Mouse (Mus musculus) myocyte (in vitro differentiated cells): ENCODE measurements around the gene Eva1c. TPM values are rescaled to one million over a fixed set of nuclear protein-coding genes. Genes with fewer than 3 reads are reported as not detected.

Source experiments
- H3K27me3 ChIP-seq: one replicate; pipeline ENCODE4 v1.6.1; 2011; ENCODE audit not compliant: control insufficient read depth, insufficient read depth, insufficient read length
- H3K36me3 ChIP-seq: one replicate; pipeline ENCODE4 v1.6.1; 2011; ENCODE audit not compliant: control insufficient read depth, insufficient read depth
- H3K4me2 ChIP-seq: one replicate; pipeline ENCODE4 v1.6.1; 2011; ENCODE audit warnings: low read depth, control low read depth
- H3K4me3 ChIP-seq: one replicate; pipeline ENCODE4 v1.5.1; 2011; ENCODE audit warnings: mild to moderate bottlenecking, control low read depth, moderate library complexity
- H3K79me2 ChIP-seq: one replicate; pipeline ENCODE4 v1.6.1; 2011; ENCODE audit not compliant: control insufficient read depth, insufficient read depth
- H3ac ChIP-seq: one replicate; pipeline ENCODE4 v1.6.1; 2011; ENCODE audit not compliant: control insufficient read depth, insufficient read length
- CEBPB ChIP-seq: IDR thresholded peaks from 2 replicates; pipeline ENCODE4 v1.6.1; 2011; ENCODE audit warnings: mild to moderate bottlenecking, moderate library complexity; ENCODE audit not compliant: poor library complexity, insufficient read depth, severe bottlenecking
- E2F4 ChIP-seq: IDR thresholded peaks from one replicate; pipeline ENCODE4 v1.6.1; 2011; ENCODE audit warnings: mild to moderate bottlenecking, control low read depth, moderate library complexity; ENCODE audit not compliant: insufficient read depth
- MAX ChIP-seq: IDR thresholded peaks from one replicate; pipeline ENCODE4 v1.6.1; 2011; ENCODE audit warnings: low read depth, mild to moderate bottlenecking, control low read depth
- MYOD1 ChIP-seq, 3 experiments: IDR thresholded peaks; one replicate each; pipeline ENCODE4 v1.6.1; 2011; ENCODE audit warnings: control low read depth in 2 of 3, low read depth in 2 of 3, mild to moderate bottlenecking in 2 of 3, moderate library complexity in 1 of 3; ENCODE audit not compliant: insufficient read length in 2 of 3, control insufficient read depth in 1 of 3
- MYOG ChIP-seq, 3 experiments: IDR thresholded peaks; one replicate each; pipeline ENCODE4 v1.6.1; 2011; ENCODE audit warnings: control low read depth in 2 of 3, low read depth in 2 of 3, mild to moderate bottlenecking in 2 of 3; ENCODE audit not compliant: insufficient read length in 2 of 3, control insufficient read depth in 1 of 3, insufficient read depth in 1 of 3
- POLR2A ChIP-seq: IDR thresholded peaks from one replicate; pipeline ENCODE4 v1.6.1; 2011; ENCODE audit warnings: low read depth, mild to moderate bottlenecking, control low read depth, moderate library complexity; ENCODE audit not compliant: insufficient read length
- POLR2AphosphoS2 ChIP-seq: IDR thresholded peaks from one replicate; pipeline ENCODE4 v1.6.1; 2011; ENCODE audit warnings: low read depth, control low read depth; ENCODE audit not compliant: insufficient read length
- REST ChIP-seq: IDR thresholded peaks from one replicate; pipeline ENCODE4 v1.6.1; 2011; ENCODE audit warnings: mild to moderate bottlenecking, control low read depth, moderate library complexity; ENCODE audit not compliant: insufficient read depth, insufficient read length
- SRF ChIP-seq: IDR thresholded peaks from one replicate; pipeline ENCODE4 v1.6.1; 2011; ENCODE audit warnings: low read depth; ENCODE audit not compliant: control insufficient read depth, insufficient read length
- TCF12 ChIP-seq: IDR thresholded peaks from one replicate; pipeline ENCODE4 v1.6.1; 2011; ENCODE audit warnings: mild to moderate bottlenecking, control low read depth; ENCODE audit not compliant: poor library complexity, insufficient read depth, severe bottlenecking
- TCF3 ChIP-seq: IDR thresholded peaks from one replicate; pipeline ENCODE4 v1.6.1; 2011; ENCODE audit warnings: low read depth, control low read depth; ENCODE audit not compliant: insufficient read length
- USF1 ChIP-seq: IDR thresholded peaks from one replicate; pipeline ENCODE4 v1.6.1; 2011; ENCODE audit warnings: low read depth, mild to moderate bottlenecking, control low read depth, moderate library complexity
- polyA plus RNA-seq: library from polyadenylated mRNA; unstranded; fragments of >200 nt; fragmentation: generic; extraction: Trizol; gene quantifications from one replicate; pipeline ENCODE4 v1.2.1, GENCODE M21; 2012; ENCODE audit warnings: missing spikeins

The Eva1c gene
- polyA plus RNA-seq, 1 experiment = 4.5 TPM

- Histone ChIP-seq H3K27me3 (no peaks in the 10 kb centered on the region), H3K4me3 (no peak overlapping the region), H3K4me2 (no peak overlapping the region), H3K36me3 (no peaks in the 10 kb centered on the region), H3ac (no peak overlapping the region), H3K79me2 (no peaks in the 10 kb centered on the region)
- no peak for TF ChIP-seq E2F4
- TF ChIP-seq POLR2A = no peak
- TF ChIP-seq MAX = no peak
- TF ChIP-seq MYOG (IDR thresholded peaks at IDR 0.05; ENCODE audit: control insufficient read depth in 1 of 3, insufficient read depth in 1 of 3, insufficient read length in 2 of 3, low read depth in 2 of 3) = no peak
- no peak for TF ChIP-seq CEBPB
- TF ChIP-seq SRF = no peak
- no peak for TF ChIP-seq MYOD1 (IDR thresholded peaks at IDR 0.05; ENCODE audit: control insufficient read depth in 1 of 3, insufficient read length in 2 of 3, low read depth in 2 of 3)
- TF ChIP-seq POLR2AphosphoS2 = no peak
- no peak for TF ChIP-seq TCF12
- no peak for TF ChIP-seq TCF3
- TF ChIP-seq REST = no peak
- TF ChIP-seq USF1 = no peak
Observed at GRCm38 (mm10) chr16:90874536-90874935, 48.0 kb downstream of the Eva1c start.

DNA sequence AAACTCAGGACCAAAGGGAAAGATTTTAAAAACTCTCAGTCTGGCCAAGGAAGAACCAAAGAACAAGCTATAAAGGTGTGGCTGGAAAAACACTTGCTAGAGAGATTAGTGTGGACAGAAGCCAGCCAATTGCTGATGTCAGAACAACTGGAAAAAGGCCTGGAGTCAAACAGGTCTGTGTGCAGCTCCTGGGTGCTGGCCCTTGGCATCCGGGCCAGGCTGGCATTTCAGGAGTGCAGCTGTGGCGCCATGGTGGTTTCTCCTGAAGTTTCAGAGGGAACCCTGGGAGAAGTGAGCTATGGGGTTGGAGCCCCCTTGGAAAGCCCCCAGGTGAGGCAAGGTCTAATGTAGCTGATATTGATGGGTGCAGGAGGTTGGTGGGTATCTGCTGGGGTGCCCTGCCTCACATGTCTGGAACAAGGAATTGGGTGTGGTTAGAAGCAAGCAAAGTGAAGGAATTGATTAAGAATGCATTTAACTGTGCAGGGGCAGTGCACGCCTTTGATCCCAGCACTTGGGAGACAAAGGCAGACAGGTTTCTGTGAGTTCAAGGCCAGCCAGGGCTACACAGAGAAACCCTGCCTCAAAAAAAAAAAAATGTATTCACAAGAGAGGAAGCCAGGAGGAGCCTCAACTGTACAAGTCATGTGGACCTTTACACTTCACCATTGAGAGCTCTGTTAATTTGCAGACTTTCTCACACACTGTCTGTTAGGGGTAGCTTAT, 51.8 kb downstream of the Eva1c start:
- Histone ChIP-seq H3ac (no peak overlapping the region), H3K36me3 (no peaks in the 10 kb centered on the region), H3K27me3 (no peaks in the 10 kb centered on the region), H3K4me3 (no peak overlapping the region), H3K79me2 (no peaks in the 10 kb centered on the region), H3K4me2 (no peak overlapping the region)
- TF ChIP-seq MYOG (IDR thresholded peaks at IDR 0.05; ENCODE audit: control insufficient read depth in 1 of 3, insufficient read depth in 1 of 3, insufficient read length in 2 of 3, low read depth in 2 of 3) (no peak), CEBPB (no peak), REST (no peak), MYOD1 (IDR thresholded peaks at IDR 0.05; ENCODE audit: control insufficient read depth in 1 of 3, insufficient read length in 2 of 3, low read depth in 2 of 3) (no peak), TCF12 (no peak), POLR2A (no peak), POLR2AphosphoS2 (no peak), TCF3 (no peak), USF1 (no peak), E2F4 (no peak), SRF (no peak), MAX (no peak)

DNA sequence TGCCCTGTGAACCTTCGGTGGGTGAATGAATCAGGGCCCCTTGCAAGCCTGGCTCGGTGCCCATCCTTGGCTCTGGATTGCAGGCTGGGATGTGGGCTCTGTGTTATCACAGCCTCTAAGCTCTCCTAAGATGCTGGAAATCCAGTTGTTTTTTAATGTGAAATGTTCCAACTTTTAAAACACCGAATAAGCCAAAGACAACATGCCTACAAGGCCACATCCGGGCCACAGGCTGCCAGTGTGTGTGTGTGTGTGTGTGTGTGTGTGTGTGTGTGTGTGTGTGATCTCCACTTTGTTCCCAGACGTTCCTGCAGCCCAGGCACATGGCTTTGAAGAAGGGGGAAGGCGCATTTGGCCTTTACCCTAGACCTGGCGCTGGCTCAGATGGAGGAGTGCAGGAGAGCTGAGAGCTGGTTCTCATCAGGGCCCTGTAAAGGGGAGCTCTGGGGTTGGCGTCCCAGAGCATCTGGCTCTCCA, 56.0 kb downstream of the Eva1c start:
- Histone ChIP-seq H3K79me2 (no peaks in the 10 kb centered on the region), H3K4me3 (no peak overlapping the region), H3K27me3 (no peaks in the 10 kb centered on the region), H3K36me3 (no peaks in the 10 kb centered on the region), H3ac (no peak overlapping the region), H3K4me2 (peak overlapping the region; percentile 38)
- TF ChIP-seq USF1 (no peak), MAX (no peak), POLR2AphosphoS2 (no peak), E2F4 (no peak), POLR2A (no peak), TCF12 (no peak), MYOG (IDR thresholded peaks at IDR 0.05; ENCODE audit: control insufficient read depth in 1 of 3, insufficient read depth in 1 of 3, insufficient read length in 2 of 3, low read depth in 2 of 3) (no peak)

GRCm38 (mm10) chr16:90885351-90885750, 58.8 kb downstream of the Eva1c start:
- Histone ChIP-seq H3K36me3 (no peaks in the 10 kb centered on the region), H3K4me3 (no peak overlapping the region), H3K79me2 (no peaks in the 10 kb centered on the region), H3K27me3 (no peaks in the 10 kb centered on the region), H3ac (no peak overlapping the region), H3K4me2 (peak overlapping the region; percentile 78)
- TF ChIP-seq CEBPB = no peak
- TF ChIP-seq POLR2A = no peak
- TF ChIP-seq REST = no peak
